Mouse (Mus musculus) lung, embryonic 16.5 days (tissue): ENCODE data around the gene Sebox. TPM values are rescaled to one million over a fixed set of nuclear protein-coding genes. Genes with fewer than 3 reads are reported as not detected.

Experiments used
- ATAC-seq: fragments of 200-750 bp; cut with Nextera tagmentation; 2 replicates; pipeline ENCODE4 v1.8.0; 2017; ENCODE audit warnings: low read depth, mild to moderate bottlenecking, moderate library complexity
- H3K27ac ChIP-seq: fragments of 300-500 bp; sonication (generic); 2 replicates; pipeline ENCODE4 v1.5.1; 2014; ENCODE audit warnings: mild to moderate bottlenecking, control low read depth, low read length
- H3K27me3 ChIP-seq: fragments of 300-500 bp; sonication (generic); 2 replicates; pipeline ENCODE4 v1.6.1; 2014; ENCODE audit warnings: low read depth, low read length, mixed read lengths; ENCODE audit not compliant: control insufficient read depth, insufficient read depth
- H3K36me3 ChIP-seq: fragments of 300-500 bp; sonication (generic); 2 replicates; pipeline ENCODE4 v1.6.1; 2014; ENCODE audit warnings: low read length; ENCODE audit not compliant: control insufficient read depth, insufficient read depth
- H3K4me1 ChIP-seq: fragments of 300-500 bp; sonication (generic); replicated peaks from 2 replicates; pipeline ENCODE4 v1.6.1; 2014; ENCODE audit warnings: low read length, mixed read lengths; ENCODE audit not compliant: control insufficient read depth, insufficient read depth
- H3K4me2 ChIP-seq: fragments of 300-500 bp; sonication (generic); 2 replicates; pipeline ENCODE4 v1.6.1; 2014; ENCODE audit warnings: low read depth, low read length, control low read depth
- H3K4me3 ChIP-seq: fragments of 300-500 bp; sonication (generic); 2 replicates; pipeline ENCODE4 v1.5.1; 2014; ENCODE audit warnings: mild to moderate bottlenecking, low read length, control low read depth
- H3K9ac ChIP-seq: fragments of 300-500 bp; sonication (generic); 2 replicates; pipeline ENCODE4 v1.6.1; 2014; ENCODE audit warnings: low read length, control low read depth
- H3K9me3 ChIP-seq: fragments of 300-500 bp; sonication (generic); 2 replicates; pipeline ENCODE4 v1.6.1; 2016; ENCODE audit warnings: low read length; ENCODE audit not compliant: control insufficient read depth
- WGBS: fragments of 180-500 bp; shearing (Covaris S2); extraction: QIAGEN DNeasy Blood & Tissue Kit; methylation state at CpG from one replicate; pipeline ENCODE4 v1.1.7; 2014; 5-methylcytosine and 5-hydroxymethylcytosine counted together
- polyA plus RNA-seq: library from polyadenylated mRNA; unstranded; fragments of >200 nt; fragmentation: Nextera tagmentation; extraction: Ambion mirVana; gene quantifications from 2 replicates; pipeline ENCODE4 v1.2.1, GENCODE M21; 2015

Gene Sebox
- polyA plus RNA-seq, 1 experiment from 2014 or later: not detected

GRCm38 (mm10) chr11:78512025-78512957 is 9.0 kb downstream of the Sebox start, which contains the start of the genes Tmem199 and Poldip2:
Gene Tmem199, minus strand, starts transcription at chr11:78512172.
Gene Poldip2, plus strand, starts transcription at chr11:78512193.
- Histone ChIP-seq H3K27ac (peak within 1 kb of the TSS; percentile 83), H3K9ac (peak within 1 kb of the TSS; percentile 99), H3K4me1 (peaks cover 16% of the 10 kb centered on the region), H3K27me3 (no peaks in the 10 kb centered on the region), H3K4me3 (peak within 1 kb of the TSS; percentile 91), H3K4me2 (peak within 1 kb of the TSS; percentile 91), H3K9me3 (no peaks in the 10 kb centered on the region), H3K36me3 (peaks cover 29% of the 10 kb centered on the region)
- WGBS: under 1% methylated on average over 56 of the region's 67 CpGs
- peak; percentile 99 for ATAC-seq

DNA sequence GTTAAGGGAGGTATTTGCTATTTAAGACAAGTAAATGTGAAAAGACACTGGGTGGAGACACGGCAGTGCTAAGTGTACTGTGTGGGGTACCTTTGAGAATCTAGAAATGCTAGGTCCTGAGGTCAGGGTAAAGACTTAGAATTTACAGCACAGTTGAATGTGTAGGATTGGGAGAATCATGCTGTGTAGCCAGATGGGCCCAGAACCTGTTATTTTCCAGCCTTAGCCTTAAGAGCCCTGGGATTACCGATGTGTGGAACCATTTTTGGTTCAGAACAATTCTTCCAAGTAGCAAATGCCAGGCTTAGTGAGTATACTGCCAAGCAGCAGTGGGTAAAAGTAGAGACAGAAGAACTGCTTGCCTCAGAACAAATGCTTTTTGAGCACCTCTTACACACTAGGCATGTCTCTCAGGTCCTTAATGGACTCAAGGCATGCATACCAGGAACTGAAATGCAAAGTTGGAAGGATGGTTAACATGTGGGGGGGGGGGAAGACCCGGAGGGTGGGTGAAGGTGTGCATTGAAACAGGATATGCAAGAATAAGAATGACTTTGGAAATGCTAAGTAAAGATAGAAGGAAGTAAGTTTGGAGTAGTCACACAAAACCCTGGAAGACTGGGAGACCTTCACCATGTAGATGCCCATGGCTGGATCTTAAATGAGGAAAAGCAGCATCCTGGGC is 10.0 kb downstream of the Sebox start:
- H3K4me2 ChIP-seq: peak overlapping the region; percentile 91
- H3K4me3 ChIP-seq: peak overlapping the region; percentile 91
- WGBS: 72% methylated on average over 3 of the region's 3 CpGs
- peaks cover 16% of the 10 kb centered on the region for H3K4me1 ChIP-seq
- no peaks in the 10 kb centered on the region for H3K27me3 ChIP-seq
- H3K9me3 ChIP-seq: no peaks in the 10 kb centered on the region
- no peak for ATAC-seq
- H3K36me3 ChIP-seq: peaks cover 32% of the 10 kb centered on the region
- H3K27ac ChIP-seq: no peak overlapping the region
- H3K9ac ChIP-seq: peak overlapping the region; percentile 99

DNA sequence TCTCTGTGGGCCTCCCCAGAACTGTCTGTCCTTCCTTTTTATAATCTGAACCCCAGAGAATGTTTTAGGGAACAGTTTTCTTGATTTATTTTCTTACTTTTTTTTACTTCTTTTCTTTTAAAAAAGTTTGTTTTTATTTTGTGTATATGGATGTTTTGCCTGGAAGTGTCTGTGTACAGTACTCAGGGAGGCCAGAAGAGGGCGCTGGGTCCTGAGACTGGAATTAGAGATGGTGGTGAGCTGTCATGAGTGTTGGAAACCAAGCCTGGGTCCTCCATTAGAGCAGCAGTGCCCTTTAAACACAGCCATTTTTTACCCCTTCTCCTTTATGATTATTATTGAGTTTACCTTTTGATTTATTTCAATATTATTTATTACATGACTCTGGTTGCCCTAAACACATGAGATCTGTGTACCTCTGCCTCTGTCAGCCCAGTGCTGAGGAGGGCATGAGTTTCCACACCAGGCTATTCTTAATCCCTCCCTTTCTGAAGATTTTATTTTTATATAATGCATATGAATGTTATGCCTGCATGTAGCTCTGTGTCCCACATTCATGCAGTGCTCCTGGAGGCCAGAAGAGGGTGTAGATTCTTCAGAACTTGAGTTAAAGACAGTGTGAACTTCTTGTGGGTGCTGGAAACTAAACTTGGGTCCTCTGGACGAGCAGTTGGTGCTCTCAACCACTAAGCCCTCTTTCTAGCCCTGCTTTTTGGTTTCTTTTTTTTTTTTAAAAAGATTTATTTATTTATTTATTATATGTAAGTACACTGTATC is 12.5 kb downstream of the Sebox start:
- H3K9ac ChIP-seq: no peak overlapping the region
- WGBS: 53% methylated on average over 2 of the region's 2 CpGs
- H3K4me1 ChIP-seq: peaks cover 16% of the 10 kb centered on the region
- H3K27me3 ChIP-seq: no peaks in the 10 kb centered on the region
- peaks cover 43% of the 10 kb centered on the region for H3K36me3 ChIP-seq
- no peaks in the 10 kb centered on the region for H3K9me3 ChIP-seq
- no peak overlapping the region for H3K4me2 ChIP-seq
- H3K4me3 ChIP-seq: no peak overlapping the region
- no peak overlapping the region for H3K27ac ChIP-seq
- no peak for ATAC-seq

DNA sequence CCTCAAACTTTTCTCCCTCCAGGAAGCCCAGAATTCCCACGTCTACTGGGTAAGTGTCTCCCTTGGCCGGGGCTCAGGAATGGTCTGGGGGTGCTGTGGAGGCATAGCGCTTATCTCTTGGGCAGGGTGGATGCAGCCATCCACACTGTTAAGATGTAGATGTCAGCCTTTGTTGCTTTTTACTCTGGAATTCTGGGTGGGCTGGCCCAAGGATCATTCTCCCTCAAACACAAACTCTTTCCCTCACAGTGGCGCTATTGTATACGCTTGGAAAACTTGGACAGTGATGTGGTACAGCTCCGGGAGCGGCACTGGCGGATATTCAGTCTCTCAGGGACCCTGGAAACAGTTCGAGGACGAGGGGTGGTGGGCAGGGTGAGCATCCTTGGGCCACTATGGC is 15.7 kb downstream of the Sebox start:
- no peak for ATAC-seq
- H3K9me3 ChIP-seq: no peaks in the 10 kb centered on the region
- no peak overlapping the region for H3K27ac ChIP-seq
- H3K4me1 ChIP-seq: no peaks in the 10 kb centered on the region
- H3K27me3 ChIP-seq: no peaks in the 10 kb centered on the region
- WGBS: 90% methylated on average over 10 of the region's 10 CpGs
- H3K36me3 ChIP-seq: peaks cover 66% of the 10 kb centered on the region
- no peak overlapping the region for H3K4me2 ChIP-seq
- no peak overlapping the region for H3K4me3 ChIP-seq
- no peak overlapping the region for H3K9ac ChIP-seq

- no peak overlapping the region for H3K4me2 ChIP-seq
- ATAC-seq: no peak
- no peak overlapping the region for H3K4me3 ChIP-seq
- WGBS: 74% methylated on average over 3 of the region's 3 CpGs
- 0 out of 2 replicates have a peak, but pooled peaks cover 2% of the 10 kb centered on the region for H3K4me1 ChIP-seq
- H3K36me3 ChIP-seq: peaks cover 69% of the 10 kb centered on the region
- H3K27me3 ChIP-seq: no peaks in the 10 kb centered on the region
- no peaks in the 10 kb centered on the region for H3K9me3 ChIP-seq
- no peak overlapping the region for H3K27ac ChIP-seq
- no peak overlapping the region for H3K9ac ChIP-seq
Observed at GRCm38 (mm10) chr11:78521880-78522279, 18.6 kb downstream of the Sebox start.

DNA sequence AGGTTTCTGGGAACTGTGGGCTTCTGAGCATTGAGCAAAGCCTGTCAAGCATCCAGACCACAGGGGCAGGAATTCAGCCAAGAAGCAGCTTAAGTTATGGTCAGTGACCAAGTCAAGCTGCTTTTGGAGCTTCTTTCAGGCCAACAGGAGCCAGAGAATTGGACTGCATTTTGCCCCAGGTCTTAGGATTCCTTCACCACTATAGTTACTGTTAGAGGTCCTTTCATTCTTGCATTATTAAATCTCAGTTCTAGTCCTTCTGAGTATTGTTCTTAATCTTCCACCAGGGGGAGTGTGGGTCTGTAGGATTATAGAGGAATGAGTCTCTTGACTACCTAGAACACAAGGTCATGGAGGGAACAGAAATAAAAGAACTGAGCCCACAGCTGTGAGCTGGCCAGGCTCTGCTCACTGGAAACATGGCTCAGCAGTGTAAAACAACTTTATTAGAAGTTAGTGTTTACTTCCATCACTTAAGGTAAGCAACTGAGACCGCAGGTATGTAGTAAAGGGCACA is 19.3 kb downstream of the Sebox start:
- 84% methylated on average over 1 of the region's 1 CpGs for WGBS
- Histone ChIP-seq H3K9me3 (no peaks in the 10 kb centered on the region), H3K36me3 (peaks cover 74% of the 10 kb centered on the region), H3K4me2 (no peak overlapping the region), H3K4me3 (no peak overlapping the region), H3K9ac (no peak overlapping the region), H3K27me3 (no peaks in the 10 kb centered on the region), H3K27ac (no peak overlapping the region), H3K4me1 (0 out of 2 replicates have a peak, but pooled peaks cover 2% of the 10 kb centered on the region)
- ATAC-seq: no peak

DNA sequence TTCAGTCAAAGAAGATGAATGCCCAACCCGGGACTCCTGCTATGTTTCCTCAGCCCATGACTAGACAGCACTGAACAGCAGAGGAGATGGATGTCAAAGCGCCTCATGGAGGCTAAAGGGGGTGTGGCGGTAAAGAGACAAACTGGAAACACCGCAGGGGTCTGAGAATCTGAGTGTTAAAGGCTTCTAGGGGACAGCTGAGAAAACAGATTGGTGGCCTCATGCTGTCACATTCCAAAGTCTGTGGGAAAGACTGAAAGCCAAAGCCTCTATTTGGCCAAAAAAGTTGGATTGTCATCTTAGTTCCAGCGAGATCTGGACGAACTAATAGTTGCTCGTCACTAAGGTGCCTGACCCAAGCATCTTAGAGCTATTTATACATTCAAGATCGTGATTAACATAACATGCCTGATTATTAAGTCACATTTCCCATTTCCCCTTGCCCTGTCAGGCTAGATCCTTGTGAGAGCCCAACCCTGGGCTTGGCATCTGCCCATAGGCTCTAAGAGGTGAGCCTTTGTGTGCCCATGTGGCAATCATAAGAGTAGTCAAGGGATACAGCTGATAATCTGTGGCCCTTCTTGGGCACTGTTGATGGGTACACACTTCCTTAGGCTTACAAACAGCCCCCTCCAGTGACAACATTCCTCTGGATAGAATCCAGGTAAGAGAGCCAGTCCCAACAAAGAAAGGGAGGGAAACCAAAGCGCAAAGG is 20.2 kb downstream of the Sebox start:
- 68% methylated on average over 9 of the region's 9 CpGs for WGBS

GRCm38 (mm10) chr11:78524838-78525237 is 21.6 kb downstream of the Sebox start:
- peak; percentile 44 for ATAC-seq
- H3K9me3 ChIP-seq: no peaks in the 10 kb centered on the region
- no peak overlapping the region for H3K4me2 ChIP-seq
- no peaks in the 10 kb centered on the region for H3K27me3 ChIP-seq
- no peak overlapping the region for H3K9ac ChIP-seq
- H3K4me3 ChIP-seq: no peak overlapping the region
- 45% methylated on average over 2 of the region's 2 CpGs for WGBS
- H3K27ac ChIP-seq: peak overlapping the region; percentile 43
- H3K4me1 ChIP-seq: 0 out of 2 replicates have a peak, but pooled peaks cover 2% of the 10 kb centered on the region
- peaks cover 80% of the 10 kb centered on the region for H3K36me3 ChIP-seq

More for the DNA sequence above, 20.2 kb downstream of the Sebox start:
- no peak for ATAC-seq
- peaks cover 73% of the 10 kb centered on the region for H3K36me3 ChIP-seq
- 0 out of 2 replicates have a peak, but pooled peaks cover 2% of the 10 kb centered on the region for H3K4me1 ChIP-seq
- no peak overlapping the region for H3K9ac ChIP-seq
- no peak overlapping the region for H3K4me2 ChIP-seq
- H3K27me3 ChIP-seq: no peaks in the 10 kb centered on the region
- H3K4me3 ChIP-seq: no peak overlapping the region
- H3K9me3 ChIP-seq: no peaks in the 10 kb centered on the region
- no peak overlapping the region for H3K27ac ChIP-seq
